Mouse (Mus musculus): ENCODE data around the gene Trmt61a. TPM values are rescaled to one million over a fixed set of nuclear protein-coding genes. Genes with fewer than 3 reads are reported as not detected.
A peak's percentile ranks its signal among the peaks of the same experiment; 100 is the strongest.

Trmt61a gene
- polyA plus RNA-seq, 1 experiment from 2014 or later: 8.5 TPM

DNA sequence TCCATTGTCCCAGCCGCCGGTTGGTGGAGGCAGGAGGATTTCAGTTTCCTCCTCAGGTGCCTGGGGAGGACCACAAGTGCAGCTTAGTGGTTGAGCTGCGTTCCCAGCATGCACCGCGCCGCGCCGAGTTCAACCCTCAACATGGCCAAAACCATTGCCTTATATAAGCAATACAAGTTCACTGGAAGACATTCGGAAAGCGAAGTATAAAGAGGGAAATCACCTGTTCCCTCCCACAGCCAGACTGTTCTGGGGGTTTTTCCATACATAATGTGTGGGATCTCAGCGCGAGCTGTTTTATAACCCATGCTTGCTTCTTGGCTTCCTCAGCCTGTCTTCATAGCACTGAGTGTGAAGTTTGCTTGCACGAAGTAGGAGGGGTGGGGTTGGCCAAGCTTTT, 11.5 kb upstream of the Trmt61a start:
- WGBS: 62% methylated on average over 13 of the region's 13 CpGs
- Histone ChIP-seq H3K4me3 (ENCODE audit: low read depth, low read length) (no peak overlapping the region), H3K4me2 (replicated peaks; ENCODE audit: low read depth) (no peak overlapping the region), H3K9ac (ENCODE audit: low read length) (no peak overlapping the region), H3K9me3 (ENCODE audit: control insufficient read depth, low read length) (no peaks in the 10 kb centered on the region), H3K4me1 (replicated peaks; ENCODE audit: control insufficient read depth, insufficient read depth) (0 out of 2 replicates have a peak, but pooled peaks cover 2% of the 10 kb centered on the region), H3K27me3 (ENCODE audit: control insufficient read depth, insufficient read depth, low read length) (no peaks in the 10 kb centered on the region), H3K36me3 (ENCODE audit: control insufficient read depth, insufficient read depth, low read length) (no peaks in the 10 kb centered on the region), H3K27ac (replicated peaks) (no peak overlapping the region)
- TF ChIP-seq CTCF (IDR thresholded peaks at IDR 0.05; ENCODE audit: low read depth) (no peak), EP300 (optimal IDR thresholded peaks at IDR 0.05) (no peak)
- no peak for ATAC-seq (ENCODE audit: low FRiP score, low TSS enrichment)
- DNase-seq (ENCODE audit: low spot score): no peak

DNA sequence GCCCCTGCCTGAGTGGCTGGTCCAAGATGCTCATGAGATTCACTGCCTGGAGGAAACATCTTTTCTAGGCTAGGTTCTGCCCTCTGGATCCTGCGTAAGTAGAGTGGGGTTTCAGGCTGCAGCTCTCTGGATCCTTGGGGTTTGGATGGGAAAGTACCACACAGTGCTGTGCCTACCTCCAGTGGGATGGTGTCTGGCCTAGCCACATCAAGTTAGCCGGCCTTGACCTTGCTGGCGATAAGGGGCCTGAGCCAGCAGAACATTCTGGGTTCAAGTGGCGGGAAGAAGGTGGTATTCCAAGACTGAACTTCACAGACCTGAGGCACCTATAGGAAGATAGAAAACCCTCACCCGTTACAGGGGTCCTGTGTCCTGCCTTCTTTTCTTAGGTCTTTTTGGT, 10.5 kb upstream of the Trmt61a start:
- TF ChIP-seq EP300 (optimal IDR thresholded peaks at IDR 0.05): no peak
- 0 out of 2 replicates have a peak, but pooled peaks cover 3% of the 10 kb centered on the region for H3K4me1 ChIP-seq (replicated peaks; ENCODE audit: control insufficient read depth, insufficient read depth)
- 91% methylated on average over 5 of the region's 5 CpGs for WGBS
- H3K27me3 ChIP-seq (ENCODE audit: control insufficient read depth, insufficient read depth, low read length): no peaks in the 10 kb centered on the region
- H3K9ac ChIP-seq (ENCODE audit: low read length): no peak overlapping the region
- no peaks in the 10 kb centered on the region for H3K36me3 ChIP-seq (ENCODE audit: control insufficient read depth, insufficient read depth, low read length)
- H3K9me3 ChIP-seq (ENCODE audit: control insufficient read depth, low read length): no peaks in the 10 kb centered on the region
- DNase-seq (ENCODE audit: low spot score) (no peak), ATAC-seq (ENCODE audit: low FRiP score, low TSS enrichment) (no peak)
- H3K4me2 ChIP-seq (replicated peaks; ENCODE audit: low read depth): no peak overlapping the region
- no peak overlapping the region for H3K27ac ChIP-seq (replicated peaks)
- no peak overlapping the region for H3K4me3 ChIP-seq (ENCODE audit: low read depth, low read length)

DNA sequence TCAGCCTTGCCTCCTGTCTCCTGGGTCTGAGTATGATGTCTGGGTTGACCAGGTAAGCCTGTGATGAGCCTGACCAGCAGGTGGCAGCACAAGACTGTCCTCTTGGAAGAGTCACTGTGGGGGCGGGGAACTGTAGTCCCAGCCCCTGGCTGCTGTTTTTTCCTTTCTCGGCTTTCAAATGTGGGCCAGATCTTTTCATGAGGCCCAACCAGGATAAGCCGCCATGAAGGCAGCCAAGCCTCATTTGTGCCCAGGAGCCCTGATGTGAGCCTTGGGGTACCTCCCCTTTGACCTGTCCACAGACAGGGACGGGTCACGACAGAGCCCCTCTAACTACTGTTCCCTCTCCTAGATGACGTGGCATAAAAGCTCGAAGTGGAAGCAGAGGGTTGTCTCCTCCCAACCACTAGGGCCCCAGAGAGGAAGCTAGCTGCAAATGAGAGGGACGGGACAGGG, 9.4 kb upstream of the Trmt61a start:
- H3K36me3 ChIP-seq (ENCODE audit: control insufficient read depth, insufficient read depth, low read length): no peaks in the 10 kb centered on the region
- peak overlapping the region; percentile 91 for H3K4me2 ChIP-seq (replicated peaks; ENCODE audit: low read depth)
- no peaks in the 10 kb centered on the region for H3K27me3 ChIP-seq (ENCODE audit: control insufficient read depth, insufficient read depth, low read length)
- 2% methylated on average over 8 of the region's 8 CpGs for WGBS
- peak overlapping the region; percentile 89 for H3K27ac ChIP-seq (replicated peaks)
- ATAC-seq (ENCODE audit: low FRiP score, low TSS enrichment) (peak; percentile 70), DNase-seq (ENCODE audit: low spot score) (peak; percentile 95)
- H3K9me3 ChIP-seq (ENCODE audit: control insufficient read depth, low read length): no peaks in the 10 kb centered on the region
- H3K4me1 ChIP-seq (replicated peaks; ENCODE audit: control insufficient read depth, insufficient read depth): 0 out of 2 replicates have a peak, but pooled peaks cover 5% of the 10 kb centered on the region
- no peak overlapping the region for H3K4me3 ChIP-seq (ENCODE audit: low read depth, low read length)
- TF ChIP-seq EP300 (optimal IDR thresholded peaks at IDR 0.05): peak; percentile 80
- peak; percentile 98 for TF ChIP-seq CTCF (IDR thresholded peaks at IDR 0.05; ENCODE audit: low read depth)
- peak overlapping the region; percentile 45 for H3K9ac ChIP-seq (ENCODE audit: low read length)

DNA sequence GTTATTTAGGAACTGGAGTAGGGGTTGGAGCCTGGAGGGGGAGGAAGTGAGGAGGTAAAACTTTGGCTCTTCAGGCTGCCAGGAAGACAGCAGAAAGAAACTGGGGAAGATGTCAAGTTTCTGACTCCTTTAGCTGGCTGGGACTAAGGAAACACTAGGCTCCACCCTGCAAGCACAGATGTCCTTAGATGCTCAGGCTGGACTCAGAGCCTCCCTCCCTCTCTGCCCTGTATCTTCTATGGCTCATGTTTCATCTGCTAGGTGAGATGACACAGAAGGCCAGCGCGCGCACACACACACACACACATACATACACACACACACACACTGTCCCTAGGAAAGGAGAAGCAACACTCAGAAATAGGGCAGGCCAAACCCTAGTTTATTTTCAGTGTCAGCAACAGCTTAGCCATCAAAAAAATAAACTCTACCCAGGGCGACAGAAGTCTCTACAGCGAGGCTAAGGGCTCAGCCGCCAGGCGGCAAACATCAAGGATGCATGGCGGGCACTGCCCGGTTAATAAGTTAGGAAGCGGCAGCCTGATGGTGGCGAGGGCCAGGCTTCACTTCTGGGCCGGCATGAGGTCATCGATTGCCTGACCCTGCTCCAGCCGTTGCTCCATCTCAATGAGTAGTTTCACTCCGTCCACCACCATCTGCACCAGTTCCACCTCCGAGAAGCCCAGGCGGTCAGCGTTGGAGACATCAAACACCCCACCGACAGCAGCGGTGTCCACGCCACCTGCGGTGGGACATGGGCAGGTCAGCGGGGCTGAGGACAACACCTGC, 8.7 kb upstream of the Trmt61a start:
- Histone ChIP-seq H3K4me2 (replicated peaks; ENCODE audit: low read depth) (peak overlapping the region; percentile 91), H3K9me3 (ENCODE audit: control insufficient read depth, low read length) (no peaks in the 10 kb centered on the region), H3K36me3 (ENCODE audit: control insufficient read depth, insufficient read depth, low read length) (no peaks in the 10 kb centered on the region), H3K27me3 (ENCODE audit: control insufficient read depth, insufficient read depth, low read length) (no peaks in the 10 kb centered on the region), H3K4me3 (ENCODE audit: low read depth, low read length) (peak overlapping the region; percentile 66), H3K9ac (ENCODE audit: low read length) (peak overlapping the region; percentile 45; the same call in 1 of the 2 replicates), H3K27ac (replicated peaks) (peak overlapping the region; percentile 89), H3K4me1 (replicated peaks; ENCODE audit: control insufficient read depth, insufficient read depth) (0 out of 2 replicates have a peak, but pooled peaks cover 5% of the 10 kb centered on the region)
- TF ChIP-seq EP300 (optimal IDR thresholded peaks at IDR 0.05): no peak
- TF ChIP-seq CTCF (IDR thresholded peaks at IDR 0.05; ENCODE audit: low read depth): no peak
- no peak for DNase-seq (ENCODE audit: low spot score)
- 49% methylated on average over 23 of the region's 23 CpGs for WGBS
- ATAC-seq (ENCODE audit: low FRiP score, low TSS enrichment): peak; percentile 18; the same call in 1 of the 2 replicates

DNA sequence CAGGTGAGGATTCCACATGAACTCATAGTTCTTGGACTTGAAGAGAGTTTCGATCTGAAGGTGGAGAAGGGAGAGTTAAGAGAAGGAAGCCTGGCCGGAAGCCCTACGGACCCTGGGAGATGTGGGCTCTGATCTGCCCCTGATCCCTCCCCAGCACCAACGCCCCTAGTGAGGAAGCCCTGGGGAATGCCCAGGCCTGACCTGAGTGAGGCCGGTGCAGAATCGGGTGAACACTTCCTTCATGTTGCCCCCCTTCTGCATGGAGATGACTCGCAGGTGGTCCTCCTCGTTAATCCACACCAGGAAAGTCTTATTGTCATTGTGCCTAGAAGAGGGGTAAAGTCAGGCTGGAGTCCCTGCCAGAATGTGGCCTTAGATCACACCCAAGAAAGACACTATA, 7.9 kb upstream of the Trmt61a start:
- Histone ChIP-seq H3K4me1 (replicated peaks; ENCODE audit: control insufficient read depth, insufficient read depth) (0 out of 2 replicates have a peak, but pooled peaks cover 5% of the 10 kb centered on the region), H3K27me3 (ENCODE audit: control insufficient read depth, insufficient read depth, low read length) (no peaks in the 10 kb centered on the region), H3K9ac (ENCODE audit: low read length) (no peak overlapping the region), H3K27ac (replicated peaks) (peak overlapping the region; percentile 89), H3K36me3 (ENCODE audit: control insufficient read depth, insufficient read depth, low read length) (no peaks in the 10 kb centered on the region), H3K4me2 (replicated peaks; ENCODE audit: low read depth) (peak overlapping the region; percentile 91), H3K4me3 (ENCODE audit: low read depth, low read length) (peak overlapping the region; percentile 66), H3K9me3 (ENCODE audit: control insufficient read depth, low read length) (no peaks in the 10 kb centered on the region)
- no peak for DNase-seq (ENCODE audit: low spot score)
- ATAC-seq (ENCODE audit: low FRiP score, low TSS enrichment): no peak
- no peak for TF ChIP-seq EP300 (optimal IDR thresholded peaks at IDR 0.05)
- TF ChIP-seq CTCF (IDR thresholded peaks at IDR 0.05; ENCODE audit: low read depth): no peak
- WGBS: 56% methylated on average over 8 of the region's 8 CpGs

All from stomach, postnatal 0 days (tissue).